Mouse (Mus musculus) limb, embryonic 10.5 days (tissue): ENCODE measurements at regions not wholly inside any gene's neighbourhood (a gene's known extent, or its start where the extent isn't known, plus 50 kb on each side); places are given as distances from the start of the nearest gene placed in this dataset.

Source experiments
- DNase-seq: peaks from one replicate; pipeline ENCODE4 v3.0.0-alpha.2; 2017; ENCODE audit warnings: low spot score
- H3K27ac ChIP-seq: fragments of 300-500 bp; sonication (generic); 2 replicates; pipeline ENCODE4 v1.5.1; 2016; ENCODE audit warnings: mild to moderate bottlenecking
- H3K27me3 ChIP-seq: fragments of 300-500 bp; sonication (generic); 2 replicates; pipeline ENCODE4 v1.6.1; 2016; ENCODE audit warnings: low read depth, mild to moderate bottlenecking; ENCODE audit not compliant: poor library complexity, severe bottlenecking
- H3K36me3 ChIP-seq: fragments of 300-500 bp; sonication (generic); 2 replicates; pipeline ENCODE4 v1.6.1; 2016; ENCODE audit warnings: mild to moderate bottlenecking, moderate library complexity
- H3K4me1 ChIP-seq: fragments of 300-500 bp; sonication (generic); 2 replicates; pipeline ENCODE4 v1.6.1; 2016
- H3K4me3 ChIP-seq: fragments of 300-500 bp; sonication (generic); 2 replicates; pipeline ENCODE4 v1.5.1; 2016; ENCODE audit warnings: mild to moderate bottlenecking, moderate library complexity
- H3K9me3 ChIP-seq: fragments of 300-500 bp; sonication (generic); replicated peaks from 2 replicates; pipeline ENCODE4 v1.6.1; 2016; ENCODE audit warnings: mild to moderate bottlenecking
- WGBS: fragments of 180-500 bp; shearing (Covaris S2); methylation state at CpG from one replicate; pipeline ENCODE4 v1.1.7; 2016; 5-methylcytosine and 5-hydroxymethylcytosine counted together

- no peak overlapping the region for H3K27ac ChIP-seq
- H3K9me3 ChIP-seq = no peaks in the 10 kb centered on the region
- WGBS = 78% methylated on average over 5 of the region's 5 CpGs
- peaks cover 9% of the 10 kb centered on the region for H3K4me1 ChIP-seq
- DNase-seq = no peak
- H3K27me3 ChIP-seq = no peaks in the 10 kb centered on the region
- no peak overlapping the region for H3K4me3 ChIP-seq
- no peaks in the 10 kb centered on the region for H3K36me3 ChIP-seq
Measured at GRCm38 (mm10) chr1:73857497-73857896, 266.8 kb downstream of the Tns1 start.

GRCm38 (mm10) chr1:73856811-73857210 is 267.4 kb downstream of the Tns1 start:
- Histone ChIP-seq H3K27me3 (no peaks in the 10 kb centered on the region), H3K4me1 (peaks cover 4% of the 10 kb centered on the region; the same call in 1 of the 2 replicates), H3K36me3 (no peaks in the 10 kb centered on the region), H3K27ac (no peak overlapping the region), H3K4me3 (no peak overlapping the region), H3K9me3 (no peaks in the 10 kb centered on the region)
- 93% methylated on average over 7 of the region's 7 CpGs for WGBS
- DNase-seq = no peak

- WGBS = 86% methylated on average over 4 of the region's 4 CpGs
- Histone ChIP-seq H3K27me3 (no peaks in the 10 kb centered on the region), H3K36me3 (no peaks in the 10 kb centered on the region), H3K4me3 (no peak overlapping the region), H3K27ac (no peak overlapping the region), H3K9me3 (no peaks in the 10 kb centered on the region), H3K4me1 (peaks cover 3% of the 10 kb centered on the region; the same call in 1 of the 2 replicates)
- DNase-seq = no peak
Measured at GRCm38 (mm10) chr1:73855306-73855705, 268.9 kb downstream of the Tns1 start.

- Histone ChIP-seq H3K4me1 (no peaks in the 10 kb centered on the region; the same call in 1 of the 2 replicates), H3K36me3 (no peaks in the 10 kb centered on the region), H3K27me3 (peaks cover 2% of the 10 kb centered on the region; the same call in 1 of the 2 replicates), H3K27ac (no peak overlapping the region), H3K9me3 (no peaks in the 10 kb centered on the region), H3K4me3 (no peak overlapping the region)
- no peak for DNase-seq
- 91% methylated on average over 11 of the region's 11 CpGs for WGBS
Measured at GRCm38 (mm10) chr1:73853851-73854250, 270.4 kb downstream of the Tns1 start.

- WGBS = 93% methylated on average over 11 of the region's 11 CpGs
- Histone ChIP-seq H3K9me3 (no peaks in the 10 kb centered on the region), H3K36me3 (no peaks in the 10 kb centered on the region), H3K27ac (no peak overlapping the region), H3K27me3 (peaks cover 2% of the 10 kb centered on the region; the same call in 1 of the 2 replicates), H3K4me3 (no peak overlapping the region), H3K4me1 (0 out of 2 replicates have a peak, but pooled peaks cover 14% of the 10 kb centered on the region)
- DNase-seq = no peak
Measured at GRCm38 (mm10) chr1:73850173-73851014, 273.9 kb downstream of the Tns1 start.

- H3K27me3 ChIP-seq = peaks cover 2% of the 10 kb centered on the region; the same call in 1 of the 2 replicates
- no peak overlapping the region for H3K4me3 ChIP-seq
- no peaks in the 10 kb centered on the region for H3K36me3 ChIP-seq
- no peaks in the 10 kb centered on the region for H3K9me3 ChIP-seq
- no peak overlapping the region for H3K27ac ChIP-seq
- DNase-seq = no peak
- 0 out of 2 replicates have a peak, but pooled peaks cover 14% of the 10 kb centered on the region for H3K4me1 ChIP-seq
- WGBS = 79% methylated on average over 3 of the region's 3 CpGs
Measured at GRCm38 (mm10) chr1:73848370-73848769, 275.9 kb downstream of the Tns1 start.

- 78% methylated on average over 3 of the region's 3 CpGs for WGBS
- Histone ChIP-seq H3K27me3 (peaks cover 2% of the 10 kb centered on the region; the same call in 1 of the 2 replicates), H3K9me3 (no peaks in the 10 kb centered on the region), H3K4me3 (no peak overlapping the region), H3K36me3 (no peaks in the 10 kb centered on the region), H3K4me1 (0 out of 2 replicates have a peak, but pooled peaks cover 14% of the 10 kb centered on the region), H3K27ac (no peak overlapping the region)
- DNase-seq = no peak
Measured at GRCm38 (mm10) chr1:73847126-73847525, 277.1 kb downstream of the Tns1 start.

GRCm38 (mm10) chr1:73845115-73845514 is 279.1 kb downstream of the Tns1 start:
- Histone ChIP-seq H3K36me3 (no peaks in the 10 kb centered on the region), H3K27me3 (peaks cover 2% of the 10 kb centered on the region; the same call in 1 of the 2 replicates), H3K9me3 (no peaks in the 10 kb centered on the region), H3K4me1 (peaks cover 14% of the 10 kb centered on the region; the same call in 1 of the 2 replicates), H3K4me3 (no peak overlapping the region), H3K27ac (no peak overlapping the region)
- WGBS = 92% methylated on average over 5 of the region's 5 CpGs
- DNase-seq = no peak

- no peak for DNase-seq
Measured at GRCm38 (mm10) chr1:73844574-73844973, 279.7 kb downstream of the Tns1 start.

GRCm38 (mm10) chr1:73839351-73839750 is 284.9 kb downstream of the Tns1 start:
- Histone ChIP-seq H3K27ac (no peak overlapping the region), H3K36me3 (no peaks in the 10 kb centered on the region), H3K9me3 (no peaks in the 10 kb centered on the region), H3K4me3 (no peak overlapping the region), H3K4me1 (peaks cover 13% of the 10 kb centered on the region), H3K27me3 (no peaks in the 10 kb centered on the region)
- no peak for DNase-seq
- WGBS = 80% methylated on average over 2 of the region's 2 CpGs

More at GRCm38 (mm10) chr1:73844574-73844973, 279.7 kb downstream of the Tns1 start:
- 68% methylated on average over 3 of the region's 3 CpGs for WGBS
- Histone ChIP-seq H3K27me3 (peaks cover under 1% of the 10 kb centered on the region; the same call in 1 of the 2 replicates), H3K27ac (no peak overlapping the region), H3K4me1 (peaks cover 14% of the 10 kb centered on the region; the same call in 1 of the 2 replicates), H3K9me3 (no peaks in the 10 kb centered on the region), H3K36me3 (no peaks in the 10 kb centered on the region), H3K4me3 (no peak overlapping the region)

- Histone ChIP-seq H3K27me3 (no peaks in the 10 kb centered on the region), H3K9me3 (no peaks in the 10 kb centered on the region), H3K4me1 (peaks cover 13% of the 10 kb centered on the region), H3K36me3 (no peaks in the 10 kb centered on the region), H3K4me3 (no peak overlapping the region), H3K27ac (no peak overlapping the region)
- no peak for DNase-seq
Measured at GRCm38 (mm10) chr1:73836680-73837079, 287.6 kb downstream of the Tns1 start.

GRCm38 (mm10) chr1:73834566-73834965 is 289.7 kb downstream of the Tns1 start:
- no peak overlapping the region for H3K27ac ChIP-seq
- no peaks in the 10 kb centered on the region for H3K36me3 ChIP-seq
- 96% methylated on average over 1 of the region's 1 CpGs for WGBS
- peaks cover 20% of the 10 kb centered on the region for H3K4me1 ChIP-seq
- H3K9me3 ChIP-seq = no peaks in the 10 kb centered on the region
- no peak overlapping the region for H3K4me3 ChIP-seq
- no peak for DNase-seq
- H3K27me3 ChIP-seq = no peaks in the 10 kb centered on the region

- Histone ChIP-seq H3K27me3 (no peaks in the 10 kb centered on the region), H3K9me3 (no peaks in the 10 kb centered on the region), H3K36me3 (no peaks in the 10 kb centered on the region), H3K4me1 (peaks cover 35% of the 10 kb centered on the region), H3K4me3 (no peak overlapping the region), H3K27ac (no peak overlapping the region)
- WGBS = 69% methylated on average over 9 of the region's 9 CpGs
- DNase-seq = no peak
Measured at GRCm38 (mm10) chr1:73830486-73831132, 293.6 kb downstream of the Tns1 start.
